Mouse (Mus musculus): ENCODE data around the gene Ptchd4. TPM values are rescaled to one million over a fixed set of nuclear protein-coding genes. Genes with fewer than 3 reads are reported as not detected.

Gene Ptchd4
- total and polyA plus RNA-seq, 3 experiments, result not detected

DNA sequence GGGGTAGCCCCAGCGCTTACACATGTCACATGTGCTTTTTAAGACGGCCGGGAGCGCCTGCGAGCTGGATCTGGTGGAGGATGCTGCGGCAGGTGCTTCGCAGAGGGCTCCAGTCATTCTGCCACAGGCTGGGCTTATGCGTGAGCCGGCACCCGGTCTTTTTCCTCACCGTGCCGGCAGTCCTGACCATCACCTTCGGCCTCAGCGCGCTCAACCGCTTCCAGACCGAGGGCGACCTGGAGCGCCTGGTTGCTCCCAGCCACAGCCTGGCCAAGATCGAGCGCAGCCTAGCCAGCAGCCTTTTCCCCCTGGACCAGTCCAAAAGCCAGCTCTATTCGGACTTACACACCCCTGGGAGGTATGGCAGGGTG, 850 bp downstream of the Ptchd4 start:
- Histone ChIP-seq H3K9ac (ENCODE audit: low read depth, low read length) (no peak overlapping the region), H3K27ac (no peak overlapping the region), H3K27me3 (ENCODE audit: control insufficient read depth, insufficient read depth, low read length) (no peaks in the 10 kb centered on the region), H3K36me3 (ENCODE audit: control insufficient read depth, insufficient read depth, low read length) (no peaks in the 10 kb centered on the region), H3K4me3 (no peak overlapping the region), H3K79me2 (replicated peaks; ENCODE audit: control insufficient read depth, insufficient read depth, low read length) (no peaks in the 10 kb centered on the region), H3K4me1 (ENCODE audit: control insufficient read depth, insufficient read depth, low read length) (no peaks in the 10 kb centered on the region)
- DNase-seq, result no peak
- intact Hi-C loops (cut with DNase I), result no loop called here
- no peak for TF ChIP-seq EP300 (IDR thresholded peaks at IDR 0.05; ENCODE audit: insufficient read depth, low read depth, low read length)
- 2% methylated on average over 22 of the region's 22 CpGs for WGBS

DNA sequence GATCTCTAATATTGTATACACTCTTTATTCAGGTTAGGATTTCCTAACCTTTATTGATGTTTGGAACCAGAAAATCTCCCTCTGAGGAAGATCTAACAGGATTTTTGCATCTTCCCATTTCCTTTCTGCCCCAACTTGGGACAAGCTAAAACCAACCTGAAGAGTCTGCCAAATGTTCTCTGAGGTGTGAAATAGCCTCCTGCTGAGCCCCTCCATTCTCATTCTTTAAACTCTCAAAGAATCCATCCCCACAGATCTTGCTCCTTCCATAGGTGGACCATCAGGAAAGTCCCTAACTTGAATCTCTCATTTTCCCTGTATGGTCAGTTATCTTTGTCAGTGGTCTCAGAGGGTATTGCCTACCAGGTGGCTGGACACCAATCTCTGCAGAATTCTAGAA, 20.0 kb downstream of the Ptchd4 start:
- H3K4me1 ChIP-seq (ENCODE audit: control insufficient read depth, insufficient read depth, low read length), result no peaks in the 10 kb centered on the region
- H3K4me3 ChIP-seq, result no peak overlapping the region
- no peaks in the 10 kb centered on the region for H3K36me3 ChIP-seq (ENCODE audit: control insufficient read depth, insufficient read depth, low read length)
- no peak overlapping the region for H3K27ac ChIP-seq
- TF ChIP-seq EP300 (IDR thresholded peaks at IDR 0.05; ENCODE audit: insufficient read depth, low read depth, low read length) (no peak), CTCF (IDR thresholded peaks at IDR 0.05) (no peak)
- no peaks in the 10 kb centered on the region for H3K27me3 ChIP-seq (ENCODE audit: control insufficient read depth, insufficient read depth, low read length)
- no peak for DNase-seq
- intact Hi-C loops (cut with DNase I), result no loop called here
- no peak overlapping the region for H3K9ac ChIP-seq (ENCODE audit: low read depth, low read length)
- no peaks in the 10 kb centered on the region for H3K79me2 ChIP-seq (replicated peaks; ENCODE audit: control insufficient read depth, insufficient read depth, low read length)

DNA sequence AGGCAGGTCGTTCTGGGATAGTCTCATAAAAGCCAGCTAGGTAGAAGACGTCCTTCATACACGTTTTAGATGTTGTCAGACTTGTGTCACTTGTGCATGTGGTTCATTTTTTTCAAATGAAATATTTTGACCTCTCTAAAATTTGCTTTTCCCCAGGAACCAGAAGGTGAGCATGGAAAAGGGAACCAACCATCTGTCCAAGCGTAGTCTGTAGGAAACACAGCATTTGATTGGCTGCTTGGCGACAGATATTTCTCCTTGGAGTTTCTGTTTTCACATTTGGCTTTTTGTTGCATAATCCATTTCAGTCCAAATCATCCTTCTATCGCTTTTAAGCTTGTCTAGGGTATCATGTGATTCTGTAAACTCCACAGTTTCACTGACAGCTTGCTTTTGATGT, 20.8 kb downstream of the Ptchd4 start:
- DNase-seq, result no peak
- Histone ChIP-seq H3K4me3 (no peak overlapping the region), H3K79me2 (replicated peaks; ENCODE audit: control insufficient read depth, insufficient read depth, low read length) (no peaks in the 10 kb centered on the region), H3K9ac (ENCODE audit: low read depth, low read length) (no peak overlapping the region), H3K27me3 (ENCODE audit: control insufficient read depth, insufficient read depth, low read length) (no peaks in the 10 kb centered on the region), H3K4me1 (ENCODE audit: control insufficient read depth, insufficient read depth, low read length) (no peaks in the 10 kb centered on the region), H3K36me3 (ENCODE audit: control insufficient read depth, insufficient read depth, low read length) (no peaks in the 10 kb centered on the region), H3K27ac (no peak overlapping the region)
- TF ChIP-seq POLR2A (IDR thresholded peaks at IDR 0.05; ENCODE audit: insufficient read depth, low read depth, low read length), result no peak
- whole genome bisulfite sequencing, result 72% methylated on average over 6 of the region's 6 CpGs
- intact Hi-C loops (cut with DNase I), result no loop called here

DNA sequence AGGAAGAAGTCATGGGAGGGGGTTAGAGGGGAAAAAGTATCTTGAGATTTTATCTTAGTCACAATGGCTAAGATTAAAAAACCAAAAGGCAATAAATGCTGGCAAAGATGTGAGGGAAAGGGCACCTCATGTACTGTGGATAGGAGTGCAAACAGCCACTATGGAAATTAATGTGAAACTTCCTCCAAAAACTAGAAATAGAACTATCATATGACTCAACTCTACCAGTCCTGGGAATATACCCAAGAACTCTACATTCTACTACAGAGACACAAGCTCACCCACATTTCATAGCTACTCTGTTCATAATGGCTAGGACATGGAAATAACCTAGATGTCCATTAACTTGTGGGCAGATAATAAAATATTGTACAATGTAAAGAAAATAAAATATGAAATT, 30.3 kb downstream of the Ptchd4 start:
- H3K27me3 ChIP-seq (ENCODE audit: control insufficient read depth, insufficient read depth, low read length), result no peaks in the 10 kb centered on the region
- no peaks in the 10 kb centered on the region for H3K79me2 ChIP-seq (replicated peaks; ENCODE audit: control insufficient read depth, insufficient read depth, low read length)
- no peaks in the 10 kb centered on the region for H3K36me3 ChIP-seq (ENCODE audit: control insufficient read depth, insufficient read depth, low read length)
- H3K9ac ChIP-seq (ENCODE audit: low read depth, low read length), result no peak overlapping the region
- TF ChIP-seq EP300 (IDR thresholded peaks at IDR 0.05; ENCODE audit: insufficient read depth, low read depth, low read length) (no peak), POLR2A (IDR thresholded peaks at IDR 0.05; ENCODE audit: insufficient read depth, low read depth, low read length) (no peak), CTCF (IDR thresholded peaks at IDR 0.05) (no peak)
- H3K4me1 ChIP-seq (ENCODE audit: control insufficient read depth, insufficient read depth, low read length), result no peaks in the 10 kb centered on the region
- no peak for DNase-seq
- intact Hi-C loops (cut with DNase I), result no loop called here
- H3K27ac ChIP-seq, result no peak overlapping the region
- H3K4me3 ChIP-seq, result no peak overlapping the region

DNA sequence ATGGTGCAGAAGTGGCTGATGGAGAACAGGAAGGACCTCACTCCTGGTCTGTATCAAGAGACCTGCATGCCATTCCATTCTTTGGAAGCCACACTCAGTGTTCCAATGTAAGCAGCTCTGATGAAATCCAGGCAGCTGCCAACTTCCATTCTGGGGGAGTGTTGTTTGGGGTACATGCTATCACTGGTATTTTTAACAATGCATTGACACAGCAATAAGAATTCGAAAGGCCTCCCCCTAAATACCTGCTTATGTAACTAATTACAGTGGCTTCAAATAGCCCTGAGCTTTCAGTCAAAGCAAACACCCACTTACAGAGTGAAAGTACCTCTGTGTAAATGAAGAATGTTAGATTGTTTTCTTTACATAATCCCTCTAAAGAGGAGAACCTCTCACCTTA, 42.7 kb downstream of the Ptchd4 start:
- no peak overlapping the region for H3K4me3 ChIP-seq
- TF ChIP-seq EP300 (IDR thresholded peaks at IDR 0.05; ENCODE audit: insufficient read depth, low read depth, low read length), result no peak
- no peak for TF ChIP-seq POLR2A (IDR thresholded peaks at IDR 0.05; ENCODE audit: insufficient read depth, low read depth, low read length)
- no peak for TF ChIP-seq CTCF (IDR thresholded peaks at IDR 0.05)
- H3K79me2 ChIP-seq (replicated peaks; ENCODE audit: control insufficient read depth, insufficient read depth, low read length), result no peaks in the 10 kb centered on the region
- H3K36me3 ChIP-seq (ENCODE audit: control insufficient read depth, insufficient read depth, low read length), result no peaks in the 10 kb centered on the region
- no peak overlapping the region for H3K27ac ChIP-seq
- H3K4me1 ChIP-seq (ENCODE audit: control insufficient read depth, insufficient read depth, low read length), result no peaks in the 10 kb centered on the region
- intact Hi-C loops (cut with DNase I), result no loop called here
- no peaks in the 10 kb centered on the region for H3K27me3 ChIP-seq (ENCODE audit: control insufficient read depth, insufficient read depth, low read length)
- WGBS, result 36% methylated on average over 1 of the region's 1 CpGs
- H3K9ac ChIP-seq (ENCODE audit: low read depth, low read length), result no peak overlapping the region
- no peak for DNase-seq

DNA sequence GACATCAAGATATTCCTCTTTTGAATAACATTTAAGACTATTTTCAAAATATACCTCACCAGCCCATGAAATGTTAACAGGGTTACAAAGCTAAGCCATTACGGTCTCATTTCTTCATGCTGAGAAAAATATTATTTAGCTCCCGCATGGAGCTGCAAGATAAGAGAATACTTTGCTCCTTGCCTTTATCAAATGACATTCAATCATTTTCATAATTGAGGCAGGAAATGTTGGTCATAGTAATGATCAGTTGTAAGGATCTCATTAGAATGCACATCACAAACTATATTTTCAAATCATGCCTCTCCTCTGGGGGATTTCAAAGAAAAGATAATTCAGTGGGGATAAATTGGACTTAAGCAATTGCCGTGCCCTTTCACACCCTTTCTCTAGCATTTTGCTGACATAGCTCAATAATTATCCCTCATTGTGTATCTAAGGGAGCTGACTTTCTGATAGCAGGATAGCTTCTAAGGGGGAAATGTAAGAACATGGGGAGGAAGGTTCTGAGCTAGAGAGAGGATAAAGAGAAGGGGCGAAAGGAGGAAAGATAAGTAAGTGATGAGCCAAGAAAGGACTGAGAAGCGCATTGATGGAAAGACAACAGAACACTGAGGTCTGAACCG, 47.5 kb downstream of the Ptchd4 start:
- WGBS, result 71% methylated on average over 6 of the region's 6 CpGs
- intact Hi-C loops (cut with DNase I), result no loop called here
- DNase-seq, result no peak
- Histone ChIP-seq H3K9ac (ENCODE audit: low read depth, low read length) (no peak overlapping the region), H3K79me2 (replicated peaks; ENCODE audit: control insufficient read depth, insufficient read depth, low read length) (no peaks in the 10 kb centered on the region), H3K36me3 (ENCODE audit: control insufficient read depth, insufficient read depth, low read length) (no peaks in the 10 kb centered on the region), H3K4me1 (ENCODE audit: control insufficient read depth, insufficient read depth, low read length) (no peaks in the 10 kb centered on the region), H3K4me3 (no peak overlapping the region), H3K27me3 (ENCODE audit: control insufficient read depth, insufficient read depth, low read length) (no peaks in the 10 kb centered on the region), H3K27ac (no peak overlapping the region)
- TF ChIP-seq EP300 (IDR thresholded peaks at IDR 0.05; ENCODE audit: insufficient read depth, low read depth, low read length) (no peak), POLR2A (IDR thresholded peaks at IDR 0.05; ENCODE audit: insufficient read depth, low read depth, low read length) (no peak), CTCF (IDR thresholded peaks at IDR 0.05) (no peak)
